Mouse (Mus musculus) bone marrow, adult 2 months (tissue): ENCODE results near the gene Fzd4.

ENCODE experiments used
- CTCF ChIP-seq: fragments of 200-500 bp; IDR thresholded peaks from 2 replicates; pipeline ENCODE4 v1.5.1; 2011; ENCODE audit warnings: low read length, control low read depth; ENCODE audit not compliant: control insufficient read depth, insufficient read depth
- POLR2A ChIP-seq: fragments of 200-500 bp; IDR thresholded peaks from 2 replicates; pipeline ENCODE4 v1.6.1; 2011; ENCODE audit warnings: low read depth, mild to moderate bottlenecking, control low read depth, low read length, borderline replicate concordance; ENCODE audit not compliant: control insufficient read depth

DNA sequence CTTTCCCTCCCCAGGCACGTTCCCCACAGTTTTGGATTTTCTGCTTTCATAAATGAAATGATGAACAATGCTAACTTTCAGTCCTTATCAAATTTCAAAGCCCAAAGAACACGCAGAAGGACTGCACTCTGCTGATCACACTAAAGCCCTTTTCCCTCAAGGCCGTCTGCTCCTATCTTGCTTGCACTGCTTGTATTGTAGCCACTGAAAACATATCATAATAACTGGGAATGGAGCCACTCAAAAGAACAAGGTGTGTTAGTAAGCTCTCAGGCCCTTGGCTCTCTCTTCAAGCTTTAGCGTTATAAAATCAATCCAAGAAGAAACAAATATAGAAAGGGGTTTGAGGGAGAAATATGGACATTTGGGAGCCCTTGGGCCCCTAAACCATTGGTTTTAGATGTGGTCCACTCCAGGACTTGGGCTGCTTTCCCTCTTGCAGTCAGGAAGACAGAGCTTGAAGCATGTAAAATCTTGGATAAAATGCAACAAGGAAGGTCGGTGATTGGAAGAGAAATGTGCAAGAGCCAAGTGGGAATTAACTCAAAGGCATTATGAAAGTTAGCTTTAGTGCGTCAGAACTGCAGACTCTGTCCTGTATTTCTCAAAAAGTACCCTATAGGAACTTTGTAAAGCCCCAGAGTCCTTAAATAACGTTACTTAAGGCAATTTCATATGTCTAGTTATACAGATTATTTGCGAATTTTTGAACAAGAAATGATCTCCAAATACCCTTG is 48.5 kb upstream of the Fzd4 start:
- TF ChIP-seq POLR2A (no peak), CTCF (no peak)
